Mouse (Mus musculus) olfactory bulb, adult 2 months (tissue): Measurements from ENCODE around the gene Dcaf8.

Experiments
- CTCF ChIP-seq: fragments of 200-500 bp; IDR thresholded peaks from 2 replicates; pipeline ENCODE4 v1.5.1; 2012; ENCODE audit warnings: low read depth, mild to moderate bottlenecking, low read length, moderate library complexity; ENCODE audit not compliant: insufficient read depth
- POLR2A ChIP-seq: fragments of 200-500 bp; IDR thresholded peaks from 2 replicates; pipeline ENCODE4 v1.6.1; 2012; ENCODE audit warnings: mild to moderate bottlenecking, low read depth, low read length, moderate library complexity; ENCODE audit not compliant: insufficient read depth

GRCm38 (mm10) chr1:172228209-172228608 lies 80.3 kb downstream of the Dcaf8 start:
- TF ChIP-seq CTCF (no peak), POLR2A (no peak)
